Mouse (Mus musculus) neural tube, embryonic 13.5 days (tissue): ENCODE results near the gene Eps15l1. TPM values are rescaled to one million over a fixed set of nuclear protein-coding genes. Genes with fewer than 3 reads are reported as not detected.

Source experiments
- ATAC-seq: fragments of 200-750 bp; cut with Nextera tagmentation; 2 replicates; pipeline ENCODE4 v1.8.0; 2017; ENCODE audit warnings: low read depth, mild to moderate bottlenecking, moderate TSS enrichment, moderate library complexity
- H3K27ac ChIP-seq: fragments of 300-500 bp; sonication (generic); replicated peaks from 2 replicates; pipeline ENCODE4 v1.5.1; 2015; ENCODE audit warnings: moderate library complexity, mild to moderate bottlenecking, inconsistent platforms
- H3K27me3 ChIP-seq: fragments of 300-500 bp; sonication (generic); 2 replicates; pipeline ENCODE4 v1.6.1; 2015; ENCODE audit warnings: mild to moderate bottlenecking, inconsistent platforms
- H3K36me3 ChIP-seq: fragments of 300-500 bp; sonication (generic); 2 replicates; pipeline ENCODE4 v1.6.1; 2015; ENCODE audit warnings: mild to moderate bottlenecking, inconsistent platforms
- H3K4me1 ChIP-seq: fragments of 300-500 bp; sonication (generic); replicated peaks from 2 replicates; pipeline ENCODE4 v1.6.1; 2015; ENCODE audit warnings: inconsistent platforms
- H3K4me2 ChIP-seq: fragments of 300-500 bp; sonication (generic); 2 replicates; pipeline ENCODE4 v1.6.1; 2015; ENCODE audit warnings: inconsistent platforms, mild to moderate bottlenecking, moderate library complexity
- H3K4me3 ChIP-seq: fragments of 300-500 bp; sonication (generic); 2 replicates; pipeline ENCODE4 v1.5.1; 2015; ENCODE audit warnings: mild to moderate bottlenecking, inconsistent platforms
- H3K9ac ChIP-seq: fragments of 300-500 bp; sonication (generic); 2 replicates; pipeline ENCODE4 v1.6.1; 2015; ENCODE audit warnings: moderate library complexity, mild to moderate bottlenecking, inconsistent platforms
- H3K9me3 ChIP-seq: fragments of 300-500 bp; sonication (generic); 2 replicates; pipeline ENCODE4 v1.6.1; 2016; ENCODE audit warnings: inconsistent platforms
- WGBS: fragments of 180-500 bp; shearing (Covaris S2); methylation state at CpG from one replicate; pipeline ENCODE4 v1.1.7; 2015; 5-methylcytosine and 5-hydroxymethylcytosine counted together
- polyA plus RNA-seq: library from polyadenylated mRNA; unstranded; fragments of >200 nt; fragmentation: Nextera tagmentation; extraction: Ambion mirVana; gene quantifications from 2 replicates; pipeline ENCODE4 v1.2.1, GENCODE M21; 2015

Gene Eps15l1
- polyA plus RNA-seq, 1 experiment from 2014 or later, result 57.5 TPM

DNA sequence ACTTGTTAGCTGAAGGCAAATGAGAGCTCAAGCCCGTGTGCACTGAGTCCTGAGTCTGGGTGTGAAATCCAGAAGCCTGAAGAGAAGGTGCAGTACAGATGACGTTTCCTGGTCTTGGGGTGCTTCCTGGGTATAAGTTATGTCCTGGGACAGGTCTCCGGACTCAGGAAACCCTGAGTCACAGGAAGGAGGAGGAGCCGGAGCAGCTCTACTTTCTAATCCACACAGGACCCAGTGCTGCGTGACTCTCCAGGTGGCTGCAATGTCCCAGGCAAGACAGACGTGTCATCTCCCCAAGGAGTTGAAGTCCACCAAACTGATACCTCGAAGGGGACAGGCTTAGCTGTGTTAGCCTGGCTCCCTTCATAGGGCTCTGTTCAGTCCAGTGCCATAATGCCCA is 57.8 kb downstream of the Eps15l1 start:
- Histone ChIP-seq H3K4me2 (no peak overlapping the region), H3K4me1 (no peaks in the 10 kb centered on the region), H3K27ac (no peak overlapping the region), H3K36me3 (peaks cover 93% of the 10 kb centered on the region), H3K4me3 (no peak overlapping the region), H3K9me3 (no peaks in the 10 kb centered on the region), H3K9ac (no peak overlapping the region), H3K27me3 (no peaks in the 10 kb centered on the region)
- WGBS, result 86% methylated on average over 7 of the region's 7 CpGs
- no peak for ATAC-seq

DNA sequence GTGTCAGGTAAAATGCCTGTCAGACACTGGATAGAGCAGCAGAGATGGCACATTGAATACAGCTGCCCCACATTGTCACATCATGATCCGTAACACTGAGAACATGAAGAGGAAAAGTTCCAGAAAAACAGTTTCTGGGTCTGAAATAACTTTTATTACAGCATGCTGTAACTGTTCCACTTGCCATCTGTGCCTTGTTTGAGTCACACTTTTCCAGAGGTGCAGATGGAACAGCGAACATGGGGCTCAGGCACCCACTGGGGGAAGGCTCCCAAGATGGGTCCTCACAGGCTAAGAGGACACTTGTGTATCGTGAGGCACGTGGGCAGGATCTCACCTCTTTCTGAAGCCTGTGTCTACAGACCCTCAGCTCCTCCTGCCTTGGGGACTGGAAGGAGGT is 58.5 kb downstream of the Eps15l1 start:
- Histone ChIP-seq H3K9me3 (no peaks in the 10 kb centered on the region), H3K4me2 (no peak overlapping the region), H3K36me3 (peaks cover 93% of the 10 kb centered on the region), H3K27me3 (no peaks in the 10 kb centered on the region), H3K27ac (no peak overlapping the region), H3K9ac (no peak overlapping the region), H3K4me3 (no peak overlapping the region), H3K4me1 (no peaks in the 10 kb centered on the region)
- ATAC-seq, result no peak
- WGBS, result 92% methylated on average over 4 of the region's 4 CpGs

DNA sequence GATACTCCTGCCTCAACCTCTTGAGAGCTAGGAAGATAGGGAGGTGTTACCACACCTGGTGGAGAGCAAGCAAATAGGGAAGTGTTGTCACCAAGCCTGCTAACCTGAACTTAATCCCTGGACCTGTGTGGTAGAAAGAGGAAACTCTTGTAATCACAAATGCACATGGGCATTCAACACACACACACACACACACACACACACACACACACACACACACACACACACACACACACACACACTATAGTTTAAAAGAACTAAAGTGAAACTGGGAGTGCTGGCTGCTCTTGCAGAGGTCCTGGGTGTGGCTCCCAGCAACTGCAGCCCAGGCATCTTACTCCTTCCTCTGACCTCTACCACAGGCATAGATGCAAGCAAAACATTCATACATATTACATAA is 61.1 kb downstream of the Eps15l1 start:
- Histone ChIP-seq H3K4me2 (no peak overlapping the region), H3K4me3 (no peak overlapping the region), H3K36me3 (peaks cover 94% of the 10 kb centered on the region), H3K9me3 (no peaks in the 10 kb centered on the region), H3K4me1 (no peaks in the 10 kb centered on the region), H3K27me3 (no peaks in the 10 kb centered on the region), H3K9ac (no peak overlapping the region), H3K27ac (no peak overlapping the region)
- no peak for ATAC-seq

DNA sequence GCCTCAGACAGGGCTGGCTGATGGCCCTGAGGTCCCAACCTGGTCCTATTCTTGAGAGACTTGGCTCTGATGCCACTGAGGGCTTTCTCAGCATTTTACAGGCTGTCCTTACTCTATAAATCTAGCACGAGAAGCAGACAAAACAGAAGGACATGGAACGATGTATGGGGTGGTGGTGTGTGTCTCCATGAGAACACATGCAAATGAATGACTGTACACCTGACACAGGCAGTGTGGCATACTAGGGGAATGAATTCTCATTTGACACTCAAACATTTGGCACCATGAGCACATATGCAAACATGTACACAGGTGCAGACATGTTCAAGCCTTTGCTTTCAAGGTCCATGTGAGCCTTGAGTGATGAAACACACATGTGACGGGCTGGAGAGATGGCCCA is 64.7 kb downstream of the Eps15l1 start:
- Histone ChIP-seq H3K9ac (no peak overlapping the region), H3K4me1 (no peaks in the 10 kb centered on the region), H3K4me2 (no peak overlapping the region), H3K9me3 (no peaks in the 10 kb centered on the region), H3K4me3 (no peak overlapping the region), H3K27ac (no peak overlapping the region), H3K27me3 (no peaks in the 10 kb centered on the region), H3K36me3 (peaks cover 94% of the 10 kb centered on the region)
- ATAC-seq, result no peak
- WGBS, result 85% methylated on average over 3 of the region's 3 CpGs

DNA sequence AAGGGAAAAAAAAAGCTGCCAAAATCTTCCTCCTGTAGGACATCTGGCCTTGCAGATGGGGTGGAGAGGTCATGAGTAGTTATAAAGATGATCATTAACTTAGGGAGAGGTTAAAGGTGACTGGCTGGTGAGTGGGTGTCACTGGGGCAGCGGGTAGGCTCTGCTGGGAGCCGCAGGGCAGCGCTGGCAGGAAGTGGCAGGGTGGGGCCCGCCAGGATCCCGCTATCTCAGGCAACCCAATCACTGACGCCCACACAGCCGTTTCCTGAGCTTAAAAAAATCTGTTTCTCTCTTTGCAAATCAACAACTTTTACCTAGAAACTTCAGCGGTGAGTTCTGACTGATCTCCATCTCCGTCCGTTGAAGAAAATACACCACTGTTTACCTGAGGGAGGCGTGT is 67.0 kb downstream of the Eps15l1 start:
- ATAC-seq, result no peak
- no peak overlapping the region for H3K4me2 ChIP-seq
- no peak overlapping the region for H3K9ac ChIP-seq
- no peak overlapping the region for H3K27ac ChIP-seq
- H3K9me3 ChIP-seq, result no peaks in the 10 kb centered on the region
- peaks cover 78% of the 10 kb centered on the region for H3K36me3 ChIP-seq
- no peaks in the 10 kb centered on the region for H3K4me1 ChIP-seq
- no peaks in the 10 kb centered on the region for H3K27me3 ChIP-seq
- WGBS, result 86% methylated on average over 11 of the region's 11 CpGs
- no peak overlapping the region for H3K4me3 ChIP-seq

DNA sequence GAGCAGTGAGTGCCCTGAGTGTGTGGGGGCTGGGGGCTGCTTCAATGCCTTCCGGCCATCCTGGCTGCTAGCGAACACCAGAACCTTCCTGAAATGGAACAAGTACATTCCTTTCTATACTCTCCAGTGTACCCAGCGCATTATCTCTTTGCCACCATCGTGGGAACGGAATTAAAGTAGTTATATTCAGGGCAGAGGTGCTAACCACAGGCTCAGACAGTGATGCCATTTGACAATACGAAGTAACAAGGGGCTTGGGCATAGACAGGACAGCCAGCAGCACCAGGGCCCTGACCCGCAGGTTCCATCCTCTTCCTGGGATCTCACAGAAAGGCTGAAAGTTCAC is 67.6 kb downstream of the Eps15l1 start:
- 90% methylated on average over 7 of the region's 7 CpGs for WGBS
- H3K4me2 ChIP-seq, result no peak overlapping the region
- no peak for ATAC-seq
- H3K4me3 ChIP-seq, result no peak overlapping the region
- H3K27me3 ChIP-seq, result no peaks in the 10 kb centered on the region
- no peaks in the 10 kb centered on the region for H3K9me3 ChIP-seq
- no peaks in the 10 kb centered on the region for H3K4me1 ChIP-seq
- no peak overlapping the region for H3K27ac ChIP-seq
- H3K36me3 ChIP-seq, result peaks cover 74% of the 10 kb centered on the region
- H3K9ac ChIP-seq, result no peak overlapping the region

DNA sequence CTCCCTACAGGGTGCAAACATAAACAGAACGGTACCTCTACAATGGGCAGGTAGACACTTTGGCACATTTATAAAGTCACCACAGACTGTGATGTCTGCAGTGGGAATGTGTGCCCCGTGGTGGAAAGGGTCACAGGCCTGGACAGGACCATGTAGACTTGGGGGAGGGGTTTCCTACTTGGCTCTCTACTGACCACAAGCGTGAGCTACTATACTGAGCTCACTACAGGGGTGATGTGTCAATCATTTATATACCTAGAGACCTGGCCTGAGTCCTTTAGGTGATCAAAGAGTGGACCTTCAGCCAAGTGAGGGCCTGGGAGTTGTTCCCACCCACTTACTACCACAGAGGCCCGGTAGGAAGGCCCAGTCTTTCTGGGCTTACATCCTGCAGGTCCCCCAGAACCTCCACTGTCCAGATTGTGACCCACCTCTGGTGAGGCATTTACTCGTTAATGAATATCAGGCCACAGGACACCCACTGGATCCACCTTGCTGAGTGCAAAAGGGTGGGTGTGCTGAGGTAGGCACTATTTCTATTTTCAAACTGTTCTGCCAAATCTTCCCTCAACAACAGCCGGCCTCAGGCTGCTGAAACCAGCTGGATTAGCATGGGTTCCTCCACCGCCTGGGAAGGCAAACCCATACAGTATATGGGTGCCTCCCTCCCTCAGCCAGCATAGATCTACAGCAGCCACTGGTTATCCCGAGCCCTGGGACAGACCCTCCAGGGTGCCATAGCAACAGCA is 68.1 kb downstream of the Eps15l1 start:
- H3K4me3 ChIP-seq, result no peak overlapping the region
- H3K9me3 ChIP-seq, result no peaks in the 10 kb centered on the region
- H3K36me3 ChIP-seq, result peaks cover 74% of the 10 kb centered on the region
- H3K9ac ChIP-seq, result no peak overlapping the region
- ATAC-seq, result no peak
- no peak overlapping the region for H3K4me2 ChIP-seq
- H3K4me1 ChIP-seq, result no peaks in the 10 kb centered on the region
- 84% methylated on average over 8 of the region's 8 CpGs for WGBS
- H3K27ac ChIP-seq, result no peak overlapping the region
- H3K27me3 ChIP-seq, result no peaks in the 10 kb centered on the region

DNA sequence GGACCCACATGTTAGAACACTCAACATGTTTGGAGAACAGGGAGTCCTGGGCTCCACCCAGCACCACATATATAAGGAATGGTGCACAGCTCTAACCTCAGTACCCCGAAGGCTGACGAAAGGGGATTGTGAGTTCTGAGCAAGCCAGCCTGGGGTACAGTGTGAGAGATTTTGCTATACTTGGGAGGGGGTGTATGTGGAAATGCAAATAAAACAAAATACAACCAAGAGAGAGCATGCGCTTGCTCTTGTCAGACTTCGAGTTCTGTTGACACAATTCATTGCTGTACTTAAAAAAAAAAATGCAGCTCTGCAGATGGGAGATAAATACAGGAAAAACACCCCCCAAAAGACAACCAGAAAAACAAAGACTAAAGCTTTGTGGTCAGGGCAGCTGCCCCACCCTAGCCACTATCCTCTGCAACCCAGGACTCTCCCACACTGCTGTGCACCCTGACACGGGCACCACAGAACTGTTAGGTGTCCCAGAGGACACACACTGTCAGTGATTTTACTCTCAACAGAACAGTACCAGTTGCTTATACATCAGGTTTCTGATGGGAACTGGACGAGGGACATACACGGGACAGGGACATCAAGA is 69.8 kb downstream of the Eps15l1 start:
- Histone ChIP-seq H3K27me3 (no peaks in the 10 kb centered on the region), H3K9me3 (no peaks in the 10 kb centered on the region), H3K36me3 (peaks cover 72% of the 10 kb centered on the region), H3K4me3 (no peak overlapping the region), H3K27ac (no peak overlapping the region), H3K4me2 (no peak overlapping the region), H3K4me1 (no peaks in the 10 kb centered on the region), H3K9ac (no peak overlapping the region)
- no peak for ATAC-seq
- 91% methylated on average over 7 of the region's 7 CpGs for WGBS

DNA sequence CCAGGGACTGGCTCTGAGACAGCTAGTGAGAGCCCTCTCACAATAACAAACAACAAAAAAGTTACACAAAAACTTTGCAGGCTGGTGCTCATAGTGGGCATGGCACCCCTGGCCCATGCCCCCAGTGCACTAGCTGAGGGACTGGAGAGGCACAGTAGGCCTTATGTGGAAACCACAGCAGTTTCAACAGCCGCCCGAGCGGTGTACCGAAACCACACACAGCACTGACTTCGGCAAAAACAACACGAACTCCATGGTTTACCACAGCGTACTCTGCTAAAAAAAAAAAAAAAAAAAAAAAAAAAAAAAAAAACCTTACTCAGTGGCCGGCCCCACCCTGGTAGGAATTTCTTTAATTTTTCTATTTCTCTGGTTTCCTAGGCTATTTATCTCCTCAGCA is 70.5 kb downstream of the Eps15l1 start:
- no peak overlapping the region for H3K4me2 ChIP-seq
- H3K36me3 ChIP-seq, result peaks cover 72% of the 10 kb centered on the region
- H3K9ac ChIP-seq, result no peak overlapping the region
- no peak for ATAC-seq
- H3K4me1 ChIP-seq, result no peaks in the 10 kb centered on the region
- 93% methylated on average over 8 of the region's 8 CpGs for WGBS
- no peak overlapping the region for H3K27ac ChIP-seq
- no peaks in the 10 kb centered on the region for H3K9me3 ChIP-seq
- H3K4me3 ChIP-seq, result no peak overlapping the region
- no peaks in the 10 kb centered on the region for H3K27me3 ChIP-seq

DNA sequence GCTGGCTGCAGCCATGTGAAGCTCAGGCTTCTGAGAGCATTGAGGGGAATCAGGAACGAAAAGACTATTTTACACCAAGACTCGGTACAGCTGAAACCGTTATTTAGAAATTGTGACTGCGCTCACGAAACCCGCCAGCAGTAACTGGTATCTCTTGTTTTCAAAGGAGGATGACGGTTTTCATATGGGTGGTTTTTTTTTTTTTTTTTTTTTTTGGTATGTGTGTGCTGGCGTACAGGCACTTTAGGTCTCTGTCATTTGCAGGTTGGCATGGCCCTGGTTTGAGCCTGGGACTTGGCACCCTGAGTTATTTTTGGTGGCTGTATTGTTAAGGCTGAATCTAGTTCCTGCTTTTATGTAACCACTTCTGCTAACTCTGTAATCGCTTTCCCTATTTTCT is 71.4 kb downstream of the Eps15l1 start:
- H3K4me1 ChIP-seq, result no peaks in the 10 kb centered on the region
- no peak overlapping the region for H3K4me3 ChIP-seq
- WGBS, result 91% methylated on average over 9 of the region's 9 CpGs
- H3K4me2 ChIP-seq, result no peak overlapping the region
- H3K27ac ChIP-seq, result no peak overlapping the region
- no peaks in the 10 kb centered on the region for H3K27me3 ChIP-seq
- peaks cover 72% of the 10 kb centered on the region for H3K36me3 ChIP-seq
- no peak for ATAC-seq
- no peak overlapping the region for H3K9ac ChIP-seq
- no peaks in the 10 kb centered on the region for H3K9me3 ChIP-seq

DNA sequence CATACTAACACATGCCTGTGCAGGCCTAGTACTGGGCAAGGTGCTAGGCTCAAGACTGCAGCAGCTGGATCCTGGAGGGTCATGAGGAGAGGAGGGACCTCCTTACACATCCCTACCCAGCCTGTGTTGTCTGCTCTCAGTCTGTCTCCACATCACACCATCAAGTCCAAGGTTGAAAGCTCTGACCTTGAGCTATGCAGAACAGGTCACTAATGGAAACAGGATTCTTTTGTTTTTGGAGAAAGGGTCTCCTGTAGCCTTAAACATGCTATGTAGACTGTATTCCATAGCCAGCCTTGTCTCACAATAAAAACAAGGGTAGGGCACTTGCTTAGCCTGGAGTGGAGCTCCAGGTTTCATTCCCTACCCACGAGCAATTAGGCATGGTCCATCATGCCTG is 72.3 kb downstream of the Eps15l1 start:
- Histone ChIP-seq H3K4me3 (no peak overlapping the region), H3K27me3 (no peaks in the 10 kb centered on the region), H3K4me2 (no peak overlapping the region), H3K36me3 (peaks cover 71% of the 10 kb centered on the region), H3K9ac (no peak overlapping the region), H3K9me3 (no peaks in the 10 kb centered on the region), H3K27ac (no peak overlapping the region), H3K4me1 (no peaks in the 10 kb centered on the region)
- ATAC-seq, result no peak
- WGBS, result 90% methylated on average over 1 of the region's 1 CpGs

DNA sequence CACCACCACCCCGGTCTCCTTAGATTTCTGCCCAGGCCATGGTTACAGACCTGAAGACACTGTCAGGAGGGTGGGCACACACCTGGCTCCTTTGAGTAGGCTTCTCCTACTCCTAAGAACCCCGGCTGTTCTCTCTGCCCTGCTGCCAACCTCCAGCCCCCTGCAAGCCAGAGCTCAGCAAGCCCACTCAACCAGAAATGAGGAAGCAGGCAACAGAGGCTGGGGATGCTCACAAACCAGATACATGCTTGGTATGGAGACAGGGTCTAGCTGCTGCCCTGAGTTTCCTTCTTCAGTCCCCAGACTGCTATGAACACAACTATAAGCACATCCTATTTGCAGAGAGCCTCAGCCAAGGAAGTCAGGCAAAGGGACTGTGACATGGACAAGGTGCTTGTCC is 73.1 kb downstream of the Eps15l1 start:
- Histone ChIP-seq H3K4me3 (no peak overlapping the region), H3K4me2 (no peak overlapping the region), H3K9ac (no peak overlapping the region), H3K36me3 (peaks cover 70% of the 10 kb centered on the region), H3K27ac (no peak overlapping the region), H3K9me3 (no peaks in the 10 kb centered on the region), H3K4me1 (no peaks in the 10 kb centered on the region), H3K27me3 (no peaks in the 10 kb centered on the region)
- WGBS, result 96% methylated on average over 2 of the region's 2 CpGs
- no peak for ATAC-seq

DNA sequence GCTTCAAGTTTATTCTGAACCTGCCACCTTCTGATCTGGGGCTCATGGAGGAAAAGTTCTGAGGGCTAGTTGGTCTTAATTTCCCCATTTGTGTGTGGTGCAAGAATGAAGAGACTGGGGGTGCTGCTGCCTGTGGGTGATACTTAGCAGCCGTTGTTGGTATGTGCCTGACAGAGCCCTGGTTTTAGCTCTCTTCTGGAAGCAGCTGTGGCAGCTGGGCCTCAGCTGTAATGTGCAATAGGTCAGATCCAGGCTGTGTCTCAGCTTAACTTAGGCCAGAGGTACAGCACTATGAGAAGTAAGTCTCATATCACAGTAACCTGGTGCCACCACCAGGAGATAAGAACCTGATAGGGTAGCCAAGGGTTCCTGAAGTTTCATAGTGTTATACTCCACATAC is 73.7 kb downstream of the Eps15l1 start:
- no peak for ATAC-seq
- Histone ChIP-seq H3K9me3 (no peaks in the 10 kb centered on the region), H3K4me3 (no peak overlapping the region), H3K27me3 (no peaks in the 10 kb centered on the region), H3K27ac (no peak overlapping the region), H3K36me3 (peaks cover 70% of the 10 kb centered on the region), H3K4me2 (no peak overlapping the region), H3K4me1 (no peaks in the 10 kb centered on the region), H3K9ac (no peak overlapping the region)
- 84% methylated on average over 1 of the region's 1 CpGs for WGBS
